ENCODE assay signal across 22 mouse cellular contexts in the genomic region with DNA sequence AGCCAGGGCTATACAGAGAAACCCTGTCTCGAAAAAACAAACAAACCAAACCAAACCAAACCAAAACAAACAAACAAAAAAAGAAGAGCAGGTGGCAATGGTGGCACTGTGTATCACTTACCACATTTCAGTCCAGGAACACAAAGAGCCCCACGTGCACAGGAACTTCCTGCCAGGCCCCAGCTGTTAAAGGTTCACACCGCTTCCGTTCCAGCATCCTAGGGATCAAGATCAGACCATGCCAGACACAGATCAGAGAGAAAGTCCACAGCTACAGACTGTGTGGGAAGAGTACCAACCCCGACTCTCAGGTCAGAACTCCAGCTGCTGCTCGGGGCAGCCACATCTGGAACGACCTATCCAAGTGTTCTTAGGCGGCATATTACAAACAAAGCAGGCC. TPM values are rescaled to one million over a fixed set of nuclear protein-coding genes. Genes with fewer than 3 reads are reported as not detected.
DNase-seq lines count a peak whose midpoint lies in the region; ATAC-seq lines count a peak whose summit lies in the region.
"Had no signal": no experiment of that assay in that cellular context is flagged by ENCODE, and none has a peak within 500 bp of the region (broad histone marks: within the 10 kb centered on the region; RNA-seq: fewer than 3 reads in every experiment).

No protein-coding gene starts in this region.

- DNase-seq in R1 (ENCODE audit: low read depth, low spot score), result peak; percentile 48
- peak; percentile 57 for DNase-seq in induced T-regulatory cell, adult 2 months (ENCODE audit: low read depth)
- peak; percentile 84 for DNase-seq in thymus, postnatal 0 days (ENCODE audit: low spot score)
- peak; percentile 43 for DNase-seq in thymus, postnatal 4 days
- no peak for DNase-seq in left cerebral cortex, postnatal 4 days
- DNase-seq in lung, postnatal 36 days, result no peak
- DNase-seq: adrenal gland, adult 2 months; B cell, adult 2 months; cerebellum, adult 11 months; cerebellum, adult 9-11 months; embryo, embryonic 11 days; heart, postnatal 10 days; kidney, postnatal 14 days; layer of hippocampus, adult 9-11 months; midbrain, embryonic 14.5 days; retina, postnatal 1 day; right cerebral cortex, postnatal 14 days had no signal

- intact Hi-C loops in left cerebral cortex, postnatal 4 days (cut with DNase I), result no loop called here

- no peak for ATAC-seq in granulocyte monocyte progenitor cell, adult 5-6 weeks (replicated peaks; ENCODE audit: poor library complexity, severe bottlenecking)
- ATAC-seq: forebrain, embryonic 15.5 days; hindbrain, embryonic 16.5 days; intestine, postnatal 0 days; Patski had no signal

RNA-seq across cellular contexts. Expression of a gene that starts 16.8 kb away (rescaled TPM):
- 309 and 319 TPM in 2 replicates for polyA plus RNA-seq in thymus, postnatal 0 days (2015; fragmentation: Nextera tagmentation; extraction: Ambion mirVana)
- total RNA-seq in granulocyte monocyte progenitor cell, adult 5-6 weeks (2014; fragmentation: Nextera tagmentation), result 106 and 113 TPM in 2 replicates
- 183 and 215 TPM in 2 replicates for total RNA-seq in granulocyte monocyte progenitor cell, adult 5-6 weeks (2017)
- 100 to 1,000 TPM; 201 to 210 TPM for total RNA-seq in left cerebral cortex, postnatal 4 days (2021)

Comparison
In these comparisons a context has a peak if more than half of its experiments do, and no peak if none do; other contexts are left out.
1. DNase-seq: peak in R1 (single experiment), induced T-regulatory cell, adult 2 months (single experiment), thymus, postnatal 0 days (single experiment) and thymus, postnatal 4 days (single experiment); none in left cerebral cortex, postnatal 4 days (single experiment) and lung, postnatal 36 days (single experiment).